Mouse (Mus musculus) ZHBTc4 (cell line): Measurements from ENCODE around the gene Ascc1.

Experiments used
- DNase-seq: peaks from one replicate; pipeline ENCODE4 v3.0.0-alpha.2; 2011; ENCODE audit warnings: low read depth, low spot score

Ascc1 gene

DNA sequence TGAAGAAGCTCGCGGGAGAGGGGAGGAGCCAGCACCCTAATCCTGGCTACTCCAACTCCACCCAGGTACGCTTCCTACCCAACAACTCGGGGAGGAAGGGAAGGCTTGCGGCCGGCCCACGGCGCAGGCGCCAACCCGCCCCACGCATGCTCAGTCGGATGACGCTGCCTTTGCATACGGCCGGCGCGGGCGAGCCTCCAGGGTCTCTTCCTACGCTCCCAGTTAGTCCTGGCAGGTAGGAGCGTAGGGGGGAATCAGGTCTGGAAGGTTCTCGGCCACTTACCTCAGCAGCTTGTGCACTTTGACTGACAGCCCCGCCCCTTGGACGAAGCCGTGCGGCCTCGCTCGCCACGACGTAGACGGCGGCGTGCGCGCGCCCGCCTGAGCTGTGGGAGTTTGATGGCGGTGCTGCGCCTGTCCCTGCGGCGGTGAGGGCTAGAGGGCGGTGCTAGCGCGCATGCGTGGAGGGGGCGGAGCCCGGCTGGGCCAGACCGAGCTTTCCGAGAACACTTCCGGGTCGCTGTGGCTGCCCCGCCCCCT is at the start of gene Ascc1, which contains the start of gene Anapc16:
Gene Ascc1, plus strand, starts transcription at position 133 of the 540 bp plus-strand sequence.
Gene Anapc16, minus strand, starts transcription at position 463 of the 540 bp plus-strand sequence.
- DNase-seq = peak; percentile 98

DNA sequence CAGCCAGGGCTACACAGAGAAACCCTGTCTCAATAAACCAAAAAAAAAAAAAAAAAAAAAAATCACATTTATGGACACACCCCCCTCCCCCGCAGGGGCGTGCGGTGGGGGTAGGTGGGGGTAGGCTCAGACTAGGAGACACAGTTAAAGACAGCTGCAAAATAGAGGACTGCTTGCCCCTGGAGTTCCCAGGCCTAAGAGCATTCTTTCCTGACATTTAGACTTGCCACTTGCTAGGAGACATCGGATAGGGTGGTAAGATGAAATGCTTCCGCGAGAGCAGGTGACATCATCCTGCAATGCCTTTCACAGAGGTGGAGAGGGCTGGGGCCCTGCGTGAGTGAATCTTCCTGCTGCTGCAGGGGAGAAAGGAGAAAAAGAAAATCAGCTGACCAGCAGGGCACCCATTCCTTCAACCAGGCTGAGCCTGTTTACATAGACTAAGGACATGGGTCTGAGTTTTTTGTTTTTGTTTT is 49.0 kb upstream of the Ascc1 start:
- DNase-seq = peak; percentile 63

- no peak for DNase-seq
Observed at GRCm38 (mm10) chr10:59956681-59957080, 45.9 kb upstream of the Ascc1 start.

- peak; percentile 59 for DNase-seq
Observed at GRCm38 (mm10) chr10:59957171-59958149, 45.1 kb upstream of the Ascc1 start.

- no peak for DNase-seq
Observed at GRCm38 (mm10) chr10:59958458-59958857, 44.1 kb upstream of the Ascc1 start.

- peak; percentile 35 for DNase-seq
Observed at GRCm38 (mm10) chr10:59959517-59959916, 43.1 kb upstream of the Ascc1 start.

- no peak for DNase-seq
Observed at GRCm38 (mm10) chr10:59963609-59964008, 39.0 kb upstream of the Ascc1 start.

- DNase-seq = no peak
Observed at GRCm38 (mm10) chr10:59964504-59965361, 37.9 kb upstream of the Ascc1 start.

DNA sequence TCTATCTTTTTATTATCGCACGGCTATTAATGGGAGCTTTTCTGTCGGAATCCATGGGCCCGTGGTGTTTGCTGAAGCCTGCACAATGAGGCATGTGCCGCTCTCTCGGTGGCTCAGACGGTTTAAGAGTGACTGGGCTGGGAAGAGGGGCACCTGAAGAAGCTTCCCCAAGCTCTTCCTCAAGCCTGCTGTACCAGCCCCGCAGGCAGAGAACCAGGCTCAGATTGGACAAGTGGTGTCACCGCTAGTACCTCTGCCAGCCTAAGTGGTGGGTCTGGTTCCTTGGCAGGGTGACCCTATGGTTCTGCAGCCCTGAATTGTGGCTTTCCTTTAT is 37.3 kb upstream of the Ascc1 start:
- DNase-seq = no peak

DNA sequence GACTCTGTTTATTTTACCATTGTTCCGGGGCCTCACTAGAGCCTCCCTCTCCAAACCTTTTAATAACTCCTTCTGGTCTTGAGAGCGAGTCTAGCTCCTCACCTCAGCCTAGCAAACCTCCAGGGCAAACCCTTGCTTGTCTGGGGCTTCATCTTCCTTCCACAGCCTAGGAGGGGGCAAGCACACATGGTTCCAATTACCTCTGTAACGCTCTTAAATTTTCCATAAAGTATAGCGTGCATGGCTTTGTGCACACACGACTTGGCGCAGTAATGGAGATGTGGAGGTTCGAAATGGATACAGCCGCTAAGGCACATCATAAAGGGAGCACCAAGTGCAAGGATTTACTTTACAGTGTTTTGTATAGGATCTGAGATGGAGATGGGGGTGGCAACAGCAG is 36.8 kb upstream of the Ascc1 start:
- no peak for DNase-seq

DNA sequence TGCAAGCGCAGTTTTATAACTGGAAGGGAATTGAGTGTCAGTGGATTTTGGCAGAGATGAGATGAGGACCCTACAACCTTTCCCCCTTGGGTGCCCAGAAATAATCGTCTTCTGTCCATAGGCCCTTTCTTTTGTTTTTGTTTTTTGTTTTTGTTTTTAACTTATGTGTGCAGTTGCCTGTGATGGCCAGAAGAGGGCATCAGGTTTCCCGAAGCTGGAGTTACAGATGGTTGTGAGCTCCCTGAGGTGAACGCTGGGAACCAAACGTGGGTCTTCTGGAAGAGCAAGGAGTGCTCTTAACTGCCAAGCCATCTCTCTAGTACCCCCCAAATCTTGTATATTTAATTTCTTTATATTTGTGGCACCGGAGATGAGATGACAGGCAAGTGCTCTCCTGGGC is 35.9 kb upstream of the Ascc1 start:
- DNase-seq = peak; percentile 41

GRCm38 (mm10) chr10:59967309-59967942 is 35.2 kb upstream of the Ascc1 start:
- DNase-seq = no peak

DNA sequence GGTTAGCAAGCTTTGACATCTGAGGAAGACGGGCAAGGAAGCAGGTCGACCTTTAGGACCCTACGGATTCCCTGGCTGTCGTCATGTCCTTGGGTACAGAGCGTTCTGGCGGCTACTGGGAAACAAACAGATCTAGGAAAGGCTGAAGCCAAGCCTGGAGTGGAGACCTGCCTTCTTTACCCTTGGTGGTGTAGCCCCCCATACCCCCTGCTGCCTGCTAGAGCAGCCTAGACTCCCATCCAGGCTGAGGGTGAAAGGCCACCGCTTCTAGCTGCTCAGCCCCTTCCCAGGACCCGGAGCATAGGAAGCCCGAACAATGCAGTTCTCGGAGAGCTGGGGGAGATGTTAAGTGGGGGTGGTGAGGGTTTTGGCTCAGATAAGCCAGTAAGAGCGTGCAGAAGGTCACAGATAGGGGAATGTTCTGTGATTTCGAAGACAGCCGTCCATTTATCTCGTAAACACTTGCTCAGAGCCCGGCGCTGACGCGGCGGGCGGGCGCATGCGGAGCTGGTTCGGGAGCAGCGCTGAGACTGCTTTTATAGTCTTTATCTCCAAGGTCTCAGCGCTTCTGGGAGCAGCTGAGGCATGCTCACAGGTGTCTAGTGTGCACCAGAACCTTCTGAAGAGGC is 32.7 kb upstream of the Ascc1 start:
- DNase-seq = peak; percentile 37

DNA sequence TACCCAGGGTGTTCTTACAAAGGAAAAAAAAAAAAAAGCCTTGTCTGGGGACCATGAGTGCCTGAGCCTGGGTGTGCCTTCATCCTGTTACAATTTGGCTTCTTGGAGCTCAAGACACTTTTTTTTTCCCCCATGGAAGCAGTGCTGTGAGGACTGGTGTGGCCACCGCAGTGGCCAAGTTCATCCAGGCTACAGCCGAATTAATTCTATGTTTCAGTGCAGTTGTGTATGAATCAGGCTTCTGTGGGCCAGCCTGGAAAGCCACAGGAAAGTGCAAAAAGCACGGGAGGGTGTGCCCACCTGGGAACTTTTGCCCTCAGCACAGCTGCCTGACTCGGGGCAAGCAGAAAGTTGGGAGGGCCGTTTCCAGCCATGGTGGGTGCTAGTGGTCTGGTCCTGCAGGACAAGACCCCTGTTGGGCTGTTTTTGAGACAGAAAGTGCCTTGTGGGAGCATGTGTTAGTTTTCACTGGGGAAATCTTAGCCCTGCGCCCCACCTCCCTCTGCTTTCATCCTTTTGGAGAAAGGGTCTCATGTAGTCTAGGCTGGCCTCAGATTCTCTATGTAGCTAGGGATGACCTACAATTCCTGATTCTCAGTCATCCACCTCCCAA is 32.0 kb upstream of the Ascc1 start:
- DNase-seq = no peak

DNA sequence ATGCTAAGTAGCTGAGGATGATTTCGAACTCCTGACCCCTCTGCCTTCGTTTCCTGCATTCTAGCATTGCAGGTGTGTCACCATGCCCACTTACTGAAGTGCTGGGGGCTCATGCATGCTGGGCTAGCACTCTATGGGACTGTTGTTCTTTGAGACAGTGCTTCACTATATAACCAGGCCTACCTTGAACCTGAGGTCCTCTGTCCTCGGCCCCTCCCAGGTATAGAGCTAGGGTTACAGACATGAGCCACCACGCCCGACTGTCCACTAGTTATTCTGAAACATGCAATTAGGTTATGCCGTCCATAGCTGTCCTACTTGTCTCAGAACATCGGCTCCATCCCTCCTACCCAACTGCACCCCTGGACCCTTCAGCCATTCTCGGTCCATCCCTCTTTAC is 30.8 kb upstream of the Ascc1 start:
- DNase-seq = no peak

DNA sequence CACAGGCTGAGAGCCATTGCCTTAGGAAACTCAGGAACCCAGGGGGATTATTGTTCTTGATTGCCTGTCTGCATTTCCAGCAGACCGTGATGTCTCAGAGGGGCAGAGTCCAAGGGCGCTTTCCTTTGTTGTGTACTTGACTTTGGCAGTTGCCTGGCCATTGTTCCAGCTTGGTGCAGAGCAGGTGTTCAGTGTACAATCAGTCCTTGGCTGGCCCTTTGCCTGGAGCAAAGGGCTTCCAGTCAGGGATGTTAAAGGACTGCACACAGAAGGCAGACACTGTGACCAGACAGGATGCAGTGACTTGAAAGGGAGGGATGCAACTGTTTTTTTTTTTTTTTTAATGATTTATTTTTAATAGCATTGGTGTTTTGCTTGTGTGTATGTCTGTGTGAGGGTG is 30.1 kb upstream of the Ascc1 start:
- DNase-seq = peak; percentile 69

GRCm38 (mm10) chr10:59972999-59973398 is 29.6 kb upstream of the Ascc1 start:
- no peak for DNase-seq

- no peak for DNase-seq
Observed at GRCm38 (mm10) chr10:59973400-59973799, 29.2 kb upstream of the Ascc1 start.

- peak; percentile 91 for DNase-seq
Observed at GRCm38 (mm10) chr10:59974191-59974664, 28.4 kb upstream of the Ascc1 start.

DNA sequence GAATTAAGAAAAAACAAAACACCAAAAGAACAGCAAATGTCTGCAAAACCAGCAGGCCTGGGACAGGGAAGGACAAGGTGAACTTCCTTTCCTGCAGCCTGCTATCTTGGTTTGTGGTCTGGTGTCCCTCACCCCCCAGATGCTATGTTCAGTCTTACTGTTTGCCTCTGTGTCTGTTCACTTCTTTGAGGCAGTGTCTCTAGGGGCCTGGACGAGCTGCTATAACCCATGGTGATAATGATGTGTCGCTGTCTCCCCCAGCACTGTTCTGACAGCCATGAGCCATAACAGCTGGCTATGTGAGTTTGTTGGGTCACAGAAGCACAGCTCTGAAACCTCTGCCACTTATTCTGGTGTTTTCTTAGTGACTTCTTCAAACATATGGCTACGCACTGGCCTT is 27.8 kb upstream of the Ascc1 start:
- DNase-seq = no peak
